Mouse (Mus musculus): ENCODE measurements at regions not wholly inside any gene's neighbourhood (a gene's known extent, or its start where the extent isn't known, plus 50 kb on each side); places are given as distances from the start of the nearest gene placed in this dataset.

- no peak for TF ChIP-seq FLI1 (IDR thresholded peaks at IDR 0.05; ENCODE audit: low read length)
- no peak for TF ChIP-seq GATA1 (IDR thresholded peaks at IDR 0.05; ENCODE audit: borderline replicate concordance, low read length)
These were observed 139.5 kb upstream of the Nabp1 start for GRCm38 (mm10) chr1:51617502-51618251.

Data from megakaryocyte, embryonic 14.5 days (primary cell).